In genomic region chr4:134480864-134481263, GRCm38 (mm10) we compare ENCODE assay signal across 10 mouse cellular contexts. TPM values are rescaled to one million over a fixed set of nuclear protein-coding genes. Genes with fewer than 3 reads are reported as not detected.
A peak's percentile ranks its signal among the peaks of the same experiment; 100 is the strongest.
DNase-seq lines count a peak whose midpoint lies in the region; ATAC-seq lines count a peak whose summit lies in the region.
"Had no signal": no experiment of that assay in that cellular context is flagged by ENCODE, and none has a peak within 500 bp of the region (broad histone marks: within the 10 kb centered on the region; RNA-seq: fewer than 3 reads in every experiment).

No protein-coding gene starts in this region.

- H3K9me3 ChIP-seq in hindbrain, embryonic 11.5 days (ENCODE audit: control insufficient read depth, low read length) = no peaks in the 10 kb centered on the region
- H3K9me3 ChIP-seq in hindbrain, embryonic 13.5 days = no peaks in the 10 kb centered on the region
- no peaks in the 10 kb centered on the region for H3K9me3 ChIP-seq in heart, embryonic 16.5 days (replicated peaks; ENCODE audit: control insufficient read depth, low read length)
- H3K9me3 ChIP-seq: embryonic facial prominence, embryonic 13.5 days; midbrain, embryonic 12.5 days had no signal

- H3K9ac ChIP-seq in hindbrain, embryonic 11.5 days (ENCODE audit: low read depth, low read length) = no peak overlapping the region
- no peak overlapping the region for H3K9ac ChIP-seq in hindbrain, embryonic 13.5 days
- no peak overlapping the region for H3K9ac ChIP-seq in heart, embryonic 16.5 days (ENCODE audit: low read length)
- H3K9ac ChIP-seq: embryonic facial prominence, embryonic 13.5 days; midbrain, embryonic 12.5 days had no signal

- H3K27me3 ChIP-seq in hindbrain, embryonic 11.5 days (ENCODE audit: control insufficient read depth, insufficient read depth, low read length) = no peaks in the 10 kb centered on the region
- 0 out of 2 replicates have a peak, but pooled peaks cover 4% of the 10 kb centered on the region for H3K27me3 ChIP-seq in hindbrain, embryonic 13.5 days
- no peaks in the 10 kb centered on the region for H3K27me3 ChIP-seq in heart, embryonic 16.5 days (ENCODE audit: control insufficient read depth, insufficient read depth, low read length)
- H3K27me3 ChIP-seq in splenic B cell, adult 2 months (ENCODE audit: control insufficient read depth, insufficient read depth, low read length, poor library complexity, severe bottlenecking) = no peaks in the 10 kb centered on the region

- WGBS in hindbrain, embryonic 11.5 days = 27% methylated on average over 6 of the region's 6 CpGs
- WGBS in hindbrain, embryonic 13.5 days = 23% methylated on average over 6 of the region's 6 CpGs
- 25% methylated on average over 6 of the region's 6 CpGs for WGBS in heart, embryonic 16.5 days

- no peak overlapping the region for H3K4me2 ChIP-seq in hindbrain, embryonic 11.5 days (replicated peaks; ENCODE audit: low read depth, low read length)
- H3K4me2 ChIP-seq in hindbrain, embryonic 13.5 days = no peak overlapping the region
- H3K4me2 ChIP-seq in heart, embryonic 16.5 days (ENCODE audit: low read depth, low read length) = no peak overlapping the region
- H3K4me2 ChIP-seq: embryonic facial prominence, embryonic 13.5 days; midbrain, embryonic 12.5 days had no signal

- H3K4me1 ChIP-seq in hindbrain, embryonic 11.5 days (replicated peaks; ENCODE audit: control insufficient read depth, insufficient read depth, low read length) = no peaks in the 10 kb centered on the region
- H3K4me1 ChIP-seq in hindbrain, embryonic 13.5 days (replicated peaks) = peaks cover 13% of the 10 kb centered on the region
- no peaks in the 10 kb centered on the region for H3K4me1 ChIP-seq in heart, embryonic 16.5 days (ENCODE audit: control insufficient read depth, insufficient read depth, low read length)
- H3K4me1 ChIP-seq: embryonic facial prominence, embryonic 13.5 days had no signal

- H3K4me3 ChIP-seq in hindbrain, embryonic 11.5 days (ENCODE audit: low read depth, low read length) = no peak overlapping the region
- H3K4me3 ChIP-seq in hindbrain, embryonic 13.5 days = no peak overlapping the region
- H3K4me3 ChIP-seq in heart, embryonic 16.5 days (ENCODE audit: low read length) = no peak overlapping the region
- H3K4me3 ChIP-seq: embryonic facial prominence, embryonic 13.5 days; midbrain, embryonic 12.5 days had no signal

- DNase-seq in hindbrain, embryonic 11.5 days (ENCODE audit: low spot score) = peak; percentile 87
- DNase-seq in WW6 (ENCODE audit: low read depth, low spot score) = peak; percentile 77
- peak; percentile 54 to 84 for DNase-seq in layer of hippocampus, postnatal 25 days (ENCODE audit: extremely low spot score in 1 of 2, low spot score in 1 of 2)
- peak; percentile 86 for DNase-seq in splenic B cell, adult 2 months (ENCODE audit: low read depth, low spot score)

- H3K27ac ChIP-seq in hindbrain, embryonic 11.5 days (ENCODE audit: low read depth, low read length) = no peak overlapping the region
- H3K27ac ChIP-seq in hindbrain, embryonic 13.5 days = no peak overlapping the region
- no peak overlapping the region for H3K27ac ChIP-seq in heart, embryonic 16.5 days (ENCODE audit: low read length)
- H3K27ac ChIP-seq: embryonic facial prominence, embryonic 13.5 days; midbrain, embryonic 12.5 days had no signal

- no peak for ATAC-seq in hindbrain, embryonic 11.5 days (ENCODE audit: low FRiP score)
- ATAC-seq in hindbrain, embryonic 13.5 days (ENCODE audit: low FRiP score) = no peak
- ATAC-seq in common myeloid progenitor, adult 5-6 weeks (replicated peaks; ENCODE audit: low read depth, poor library complexity, severe bottlenecking) = peak; percentile 74
- peak; percentile 43 for ATAC-seq in heart, embryonic 16.5 days (replicated peaks; ENCODE audit: extremely low read depth, insufficient read depth, low FRiP score)
- peak; percentile 65 for ATAC-seq in megakaryocyte-erythroid progenitor cell, adult 5-6 weeks (replicated peaks; ENCODE audit: low FRiP score, low TSS enrichment, poor library complexity, severe bottlenecking)

- H3K36me3 ChIP-seq in hindbrain, embryonic 11.5 days (ENCODE audit: control insufficient read depth, insufficient read depth, low read length) = no peaks in the 10 kb centered on the region
- H3K36me3 ChIP-seq in hindbrain, embryonic 13.5 days = peaks cover 15% of the 10 kb centered on the region
- H3K36me3 ChIP-seq in heart, embryonic 16.5 days (ENCODE audit: control insufficient read depth, insufficient read depth) = no peaks in the 10 kb centered on the region; the same call in 1 of the 2 replicates
- no peaks in the 10 kb centered on the region for H3K36me3 ChIP-seq in splenic B cell, adult 2 months (ENCODE audit: control insufficient read depth, insufficient read depth, low read length, poor library complexity, severe bottlenecking)

RNA-seq across cellular contexts. Expression of gene Stmn1, which starts 12.7 kb away (rescaled TPM):
- polyA plus RNA-seq in hindbrain, embryonic 11.5 days (2014; fragmentation: Nextera tagmentation; extraction: Ambion mirVana) = 4,486 and 4,492 TPM in 2 replicates
- 6,917 and 6,921 TPM in 2 replicates for polyA plus RNA-seq in hindbrain, embryonic 13.5 days (2015; fragmentation: Nextera tagmentation; extraction: Ambion mirVana)
- 1,614 and 1,654 TPM in 2 replicates for total RNA-seq in common myeloid progenitor, adult 5-6 weeks (2017)
- 936 and 979 TPM in 2 replicates for polyA plus RNA-seq in heart, embryonic 16.5 days (2015; fragmentation: Nextera tagmentation; extraction: Ambion mirVana)
- total RNA-seq in layer of hippocampus, postnatal 25 days (2021) = 100 to 1,000 TPM; 338 to 387 TPM
- total RNA-seq in megakaryocyte-erythroid progenitor cell, adult 5-6 weeks (2014; fragmentation: Nextera tagmentation) = 600 and 836 TPM in 2 replicates
- 1,250 and 1,264 TPM in 2 replicates for total RNA-seq in megakaryocyte-erythroid progenitor cell, adult 5-6 weeks (2017)

RNA-seq across cellular contexts. Expression of gene Paqr7, which starts 15.6 kb away (rescaled TPM):
- polyA plus RNA-seq in hindbrain, embryonic 11.5 days (2014; fragmentation: Nextera tagmentation; extraction: Ambion mirVana) = 1.7 and 2.5 TPM in 2 replicates
- 20.2 and 21.5 TPM in 2 replicates for polyA plus RNA-seq in hindbrain, embryonic 13.5 days (2015; fragmentation: Nextera tagmentation; extraction: Ambion mirVana)
- 10.6 and 12.6 TPM in 2 replicates for total RNA-seq in common myeloid progenitor, adult 5-6 weeks (2017)
- 12.4 and 13.2 TPM in 2 replicates for polyA plus RNA-seq in heart, embryonic 16.5 days (2015; fragmentation: Nextera tagmentation; extraction: Ambion mirVana)
- 10 to 100 TPM; 53.2 to 66.7 TPM for total RNA-seq in layer of hippocampus, postnatal 25 days (2021)
- 0.66 and 1.3 TPM in 2 replicates for total RNA-seq in megakaryocyte-erythroid progenitor cell, adult 5-6 weeks (2014; fragmentation: Nextera tagmentation)
- 0.47 and 0.80 TPM in 2 replicates for total RNA-seq in megakaryocyte-erythroid progenitor cell, adult 5-6 weeks (2017)

RNA-seq across cellular contexts. Expression of gene Aunip, which starts 29.9 kb away (rescaled TPM):
- 4.4 and 6.1 TPM in 2 replicates for polyA plus RNA-seq in hindbrain, embryonic 11.5 days (2014; fragmentation: Nextera tagmentation; extraction: Ambion mirVana)
- 2.6 and 2.8 TPM in 2 replicates for polyA plus RNA-seq in hindbrain, embryonic 13.5 days (2015; fragmentation: Nextera tagmentation; extraction: Ambion mirVana)
- total RNA-seq in common myeloid progenitor, adult 5-6 weeks (2017) = 32.6 and 37.0 TPM in 2 replicates
- 8.1 and 10.0 TPM in 2 replicates for polyA plus RNA-seq in heart, embryonic 16.5 days (2015; fragmentation: Nextera tagmentation; extraction: Ambion mirVana)
- under 1 TPM in 1 of 2 experiments, not detected in 1; 0.57 TPM for total RNA-seq in layer of hippocampus, postnatal 25 days (2021)
- 18.4 and 23.7 TPM in 2 replicates for total RNA-seq in megakaryocyte-erythroid progenitor cell, adult 5-6 weeks (2014; fragmentation: Nextera tagmentation)
- 34.6 and 45.8 TPM in 2 replicates for total RNA-seq in megakaryocyte-erythroid progenitor cell, adult 5-6 weeks (2017)

RNA-seq across cellular contexts. Expression of gene Mtfr1l, which starts 54.3 kb away (rescaled TPM):
- polyA plus RNA-seq in hindbrain, embryonic 11.5 days (2014; fragmentation: Nextera tagmentation; extraction: Ambion mirVana) = 136 and 138 TPM in 2 replicates
- polyA plus RNA-seq in hindbrain, embryonic 13.5 days (2015; fragmentation: Nextera tagmentation; extraction: Ambion mirVana) = 160 and 163 TPM in 2 replicates
- 46.2 and 52.7 TPM in 2 replicates for total RNA-seq in common myeloid progenitor, adult 5-6 weeks (2017)
- 165 and 167 TPM in 2 replicates for polyA plus RNA-seq in heart, embryonic 16.5 days (2015; fragmentation: Nextera tagmentation; extraction: Ambion mirVana)
- total RNA-seq in layer of hippocampus, postnatal 25 days (2021) = 10 to 100 TPM; 69.5 to 72.0 TPM
- 76.1 and 80.1 TPM in 2 replicates for total RNA-seq in megakaryocyte-erythroid progenitor cell, adult 5-6 weeks (2014; fragmentation: Nextera tagmentation)
- total RNA-seq in megakaryocyte-erythroid progenitor cell, adult 5-6 weeks (2017) = 41.5 and 67.4 TPM in 2 replicates

Comparison
In these comparisons a context has a peak if more than half of its experiments do, and no peak if none do; other contexts are left out.
1. ATAC-seq: peak in common myeloid progenitor, adult 5-6 weeks (single experiment), heart, embryonic 16.5 days (single experiment) and megakaryocyte-erythroid progenitor cell, adult 5-6 weeks (single experiment); none in hindbrain, embryonic 11.5 days (single experiment) and hindbrain, embryonic 13.5 days (single experiment).
2. RNA of gene Aunip, which starts 29.9 kb away (total RNA-seq): 18.4 to 45.8 TPM in megakaryocyte-erythroid progenitor cell, adult 5-6 weeks and 32.6 to 37.0 TPM in common myeloid progenitor, adult 5-6 weeks; 0.57 TPM in layer of hippocampus, postnatal 25 days; every median in the first group is over 10 times any median in the second.
3. Peak in every context shown above with its lines, with median percentiles within 50 percentile points of each other: DNase-seq.